Mouse (Mus musculus): ENCODE measurements around the gene Tctex1d2. TPM values are rescaled to one million over a fixed set of nuclear protein-coding genes. Genes with fewer than 3 reads are reported as not detected.
A peak's percentile ranks its signal among the peaks of the same experiment; 100 is the strongest.

Gene Tctex1d2
- total RNA-seq (2021) = 10 to 100 TPM; 13.7 to 15.6 TPM
- long read RNA-seq, transcript Tctex1d2-201 (5 exons, 838 nt) = major isoform, 21 of 30 reads
- long read RNA-seq, partial matches to known transcripts = 0 of 30 reads
- long read RNA-seq, other reads (novel, unspliced or antisense) = 9 of 30 reads

GRCm38 (mm10) chr16:32419517-32420483 is at the start of gene Tctex1d2:
TSS of gene Tctex1d2 (plus strand) at chr16:32419702.
- peak; percentile 91 to 93 for DNase-seq (ENCODE audit: low spot score in 2 of 2)

GRCm38 (mm10) chr16:32371351-32371750 is 48.2 kb upstream of the Tctex1d2 start:
- DNase-seq (ENCODE audit: low spot score in 2 of 2) = peak; percentile 25 to 41

- DNase-seq (ENCODE audit: low spot score in 2 of 2) = no peak
Observed at GRCm38 (mm10) chr16:32379575-32379974, 39.9 kb upstream of the Tctex1d2 start.

GRCm38 (mm10) chr16:32382901-32383300 is 36.6 kb upstream of the Tctex1d2 start:
- DNase-seq (ENCODE audit: low spot score in 2 of 2) = no peak

GRCm38 (mm10) chr16:32384885-32385284 is 34.6 kb upstream of the Tctex1d2 start:
- no peak for DNase-seq (ENCODE audit: low spot score in 2 of 2)

- no peak for DNase-seq (ENCODE audit: low spot score in 2 of 2)
Observed at GRCm38 (mm10) chr16:32386826-32387225, 32.7 kb upstream of the Tctex1d2 start.

- no peak for DNase-seq (ENCODE audit: low spot score in 2 of 2)
Observed at GRCm38 (mm10) chr16:32389049-32389448, 30.5 kb upstream of the Tctex1d2 start.

GRCm38 (mm10) chr16:32389841-32390240 is 29.7 kb upstream of the Tctex1d2 start:
- no peak for DNase-seq (ENCODE audit: low spot score in 2 of 2)

- DNase-seq (ENCODE audit: low spot score in 2 of 2) = no peak
Observed at GRCm38 (mm10) chr16:32390882-32391281, 28.6 kb upstream of the Tctex1d2 start.

GRCm38 (mm10) chr16:32395679-32396540 is 23.6 kb upstream of the Tctex1d2 start:
- DNase-seq (ENCODE audit: low spot score in 2 of 2) = no peak

- DNase-seq (ENCODE audit: low spot score in 2 of 2) = no peak
Observed at GRCm38 (mm10) chr16:32396541-32396835, 23.0 kb upstream of the Tctex1d2 start.

GRCm38 (mm10) chr16:32398206-32398605 is 21.3 kb upstream of the Tctex1d2 start:
- DNase-seq (ENCODE audit: low spot score in 2 of 2) = no peak

GRCm38 (mm10) chr16:32400267-32400666 is 19.2 kb upstream of the Tctex1d2 start, which contains the start of gene Tm4sf19:
TSS of gene Tm4sf19 (plus strand) at chr16:32400506.
- DNase-seq (ENCODE audit: low spot score in 2 of 2) = no peak

GRCm38 (mm10) chr16:32401335-32401965 is 18.1 kb upstream of the Tctex1d2 start:
- no peak for DNase-seq (ENCODE audit: low spot score in 2 of 2)

- no peak for DNase-seq (ENCODE audit: low spot score in 2 of 2)
Observed at GRCm38 (mm10) chr16:32402818-32403217, 16.7 kb upstream of the Tctex1d2 start.

GRCm38 (mm10) chr16:32405716-32406115 is 13.8 kb upstream of the Tctex1d2 start:
- DNase-seq (ENCODE audit: low spot score in 2 of 2) = no peak

- DNase-seq (ENCODE audit: low spot score in 2 of 2) = no peak
Observed at GRCm38 (mm10) chr16:32406671-32407070, 12.8 kb upstream of the Tctex1d2 start.

- no peak for DNase-seq (ENCODE audit: low spot score in 2 of 2)
Observed at GRCm38 (mm10) chr16:32407730-32408129, 11.8 kb upstream of the Tctex1d2 start.

- no peak for DNase-seq (ENCODE audit: low spot score in 2 of 2)
Observed at GRCm38 (mm10) chr16:32417457-32417856, 2.0 kb upstream of the Tctex1d2 start.

GRCm38 (mm10) chr16:32427506-32427905 is 8.0 kb downstream of the Tctex1d2 start:
- no peak for DNase-seq (ENCODE audit: low spot score in 2 of 2)

GRCm38 (mm10) chr16:32430474-32431046 is 11.1 kb downstream of the Tctex1d2 start, which contains the start of gene Pcyt1a:
TSS of gene Pcyt1a (plus strand) at chr16:32430921.
- DNase-seq (ENCODE audit: low spot score in 2 of 2) = peak; percentile 87 to 91

Measured in layer of hippocampus, postnatal 10 days (tissue).